Mouse (Mus musculus) intestine, embryonic 14.5 days (tissue): ENCODE data around the gene Rnf222. TPM values are rescaled to one million over a fixed set of nuclear protein-coding genes. Genes with fewer than 3 reads are reported as not detected.
"Not testable (repeated sequence)": the region's sequence is repeated elsewhere in the genome, so short reads cannot be mapped to it uniquely, and the experiment has no call there.

ENCODE experiments used
- ATAC-seq: fragments of 200-750 bp; cut with Nextera tagmentation; replicated peaks from 2 replicates; pipeline ENCODE4 v1.8.0; 2017; ENCODE audit warnings: low read depth, moderate number of reproducible peaks, moderate TSS enrichment, moderate library complexity; ENCODE audit not compliant: low FRiP score, low TSS enrichment
- DNase-seq: peaks from one replicate; pipeline ENCODE4 v3.0.0-alpha.2; 2018; ENCODE audit warnings: low spot score
- H3K27ac ChIP-seq: fragments of 300-500 bp; sonication (generic); 2 replicates; pipeline ENCODE4 v1.5.1; 2014; ENCODE audit warnings: low read depth, mild to moderate bottlenecking, control low read depth
- H3K27me3 ChIP-seq: fragments of 300-500 bp; sonication (generic); replicated peaks from 2 replicates; pipeline ENCODE4 v1.6.1; 2014; ENCODE audit warnings: low read length, control low read depth; ENCODE audit not compliant: control insufficient read depth, insufficient read depth
- H3K36me3 ChIP-seq: fragments of 300-500 bp; sonication (generic); 2 replicates; pipeline ENCODE4 v1.6.1; 2014; ENCODE audit warnings: low read length, control low read depth; ENCODE audit not compliant: control insufficient read depth, insufficient read depth
- H3K4me1 ChIP-seq: fragments of 300-500 bp; sonication (generic); replicated peaks from 2 replicates; pipeline ENCODE4 v1.6.1; 2014; ENCODE audit warnings: low read length, control low read depth, mixed read lengths; ENCODE audit not compliant: control insufficient read depth, insufficient read depth
- H3K4me2 ChIP-seq: fragments of 300-500 bp; sonication (generic); 2 replicates; pipeline ENCODE4 v1.6.1; 2014; ENCODE audit warnings: low read length
- H3K4me3 ChIP-seq: fragments of 300-500 bp; sonication (generic); 2 replicates; pipeline ENCODE4 v1.5.1; 2014; ENCODE audit warnings: low read depth, low read length, control low read depth, mixed read lengths
- H3K9ac ChIP-seq: fragments of 300-500 bp; sonication (generic); 2 replicates; pipeline ENCODE4 v1.6.1; 2014; ENCODE audit warnings: mild to moderate bottlenecking, low read length
- H3K9me3 ChIP-seq: fragments of 300-500 bp; sonication (generic); 2 replicates; pipeline ENCODE4 v1.6.1; 2016; ENCODE audit warnings: low read length, control low read depth; ENCODE audit not compliant: control insufficient read depth
- WGBS: fragments of 180-500 bp; shearing (Covaris S2); extraction: QIAGEN DNeasy Blood & Tissue Kit; methylation state at CpG from one replicate; pipeline ENCODE4 v1.1.7; 2014; 5-methylcytosine and 5-hydroxymethylcytosine counted together
- polyA plus RNA-seq: library from polyadenylated mRNA; unstranded; fragments of >200 nt; fragmentation: Nextera tagmentation; extraction: Ambion mirVana; gene quantifications from 2 replicates; pipeline ENCODE4 v1.2.1, GENCODE M21; 2014

Rnf222 gene
- polyA plus RNA-seq, 1 experiment from 2014 or later, result 0.11 TPM

DNA sequence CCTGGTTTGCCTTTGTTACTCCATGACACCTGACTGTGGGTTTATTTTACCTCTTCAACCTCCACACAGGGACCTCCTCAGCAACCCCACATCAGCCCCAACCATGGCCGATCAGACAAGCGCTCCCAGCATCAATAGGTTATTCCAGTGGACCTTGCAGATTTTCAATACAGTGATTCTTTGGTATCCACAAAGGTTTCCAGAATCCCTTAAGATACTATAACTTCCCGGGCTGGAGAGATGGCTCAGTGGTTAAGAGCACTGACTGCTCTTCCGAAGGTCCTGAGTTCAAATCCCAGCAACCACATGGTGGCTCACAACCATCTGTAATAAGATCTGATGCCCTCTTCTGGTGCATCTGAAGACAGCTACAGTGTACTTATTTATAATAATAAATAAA, 48.6 kb downstream of the Rnf222 start:
- 85% methylated on average over 4 of the region's 4 CpGs for WGBS
- H3K9ac ChIP-seq, H3K27me3 ChIP-seq, H3K4me2 ChIP-seq, H3K4me1 ChIP-seq, H3K27ac ChIP-seq, H3K9me3 ChIP-seq, H3K4me3 ChIP-seq, H3K36me3 ChIP-seq, ATAC-seq, DNase-seq: not testable (repeated sequence)

DNA sequence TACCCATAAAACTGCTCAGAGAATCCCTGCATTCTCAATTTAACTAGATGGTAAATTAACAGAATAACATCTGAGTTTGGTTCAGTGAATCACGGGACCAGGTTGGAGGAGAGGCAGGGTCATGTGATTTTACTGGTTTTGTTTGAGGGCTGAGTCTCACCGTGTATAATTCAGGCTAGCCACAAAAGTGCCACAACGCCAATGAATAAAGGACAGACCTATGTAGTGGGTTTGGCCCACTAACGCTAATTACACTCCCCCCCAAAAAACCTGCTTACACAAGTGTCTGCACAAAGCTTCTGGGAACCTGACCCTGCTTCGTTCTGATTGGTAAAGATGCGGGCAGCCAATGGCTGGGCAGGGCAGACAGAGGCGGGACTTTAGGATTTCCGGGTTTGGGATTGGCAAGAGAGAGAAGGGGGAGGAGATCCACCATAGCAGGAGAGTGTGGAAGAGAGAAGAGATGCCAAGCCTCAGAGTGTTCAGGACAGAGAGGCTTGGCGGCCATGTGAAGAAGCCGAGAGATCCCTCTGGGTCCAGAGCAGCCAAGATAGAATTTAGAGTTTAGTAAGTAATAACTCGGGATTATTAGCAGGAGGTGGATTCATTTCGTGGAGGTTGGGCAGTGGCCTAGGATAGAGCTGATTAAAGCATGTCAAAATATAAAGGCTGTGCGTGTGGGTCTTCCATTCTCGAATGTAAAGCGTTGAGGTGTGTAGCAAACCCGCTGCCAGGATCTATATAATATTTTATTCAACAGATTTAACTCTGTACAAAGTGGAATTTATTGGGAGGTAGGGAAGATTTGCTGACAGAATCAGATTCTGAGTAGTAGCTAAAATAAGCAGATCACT, 51.3 kb downstream of the Rnf222 start:
- peak overlapping the region; percentile 65 for H3K4me2 ChIP-seq
- peak overlapping the region; percentile 39; the same call in 1 of the 2 replicates for H3K27ac ChIP-seq
- 2% methylated on average over 16 of the region's 16 CpGs for WGBS
- H3K9ac ChIP-seq, result peak overlapping the region; percentile 47
- DNase-seq, result peak; percentile 90
- peak overlapping the region; percentile 40 for H3K4me3 ChIP-seq
- H3K4me1 ChIP-seq, result peaks cover 4% of the 10 kb centered on the region; the same call in 1 of the 2 replicates
- H3K36me3 ChIP-seq, result no peaks in the 10 kb centered on the region
- no peaks in the 10 kb centered on the region for H3K27me3 ChIP-seq
- no peaks in the 10 kb centered on the region for H3K9me3 ChIP-seq
- ATAC-seq, result peak; percentile 97

DNA sequence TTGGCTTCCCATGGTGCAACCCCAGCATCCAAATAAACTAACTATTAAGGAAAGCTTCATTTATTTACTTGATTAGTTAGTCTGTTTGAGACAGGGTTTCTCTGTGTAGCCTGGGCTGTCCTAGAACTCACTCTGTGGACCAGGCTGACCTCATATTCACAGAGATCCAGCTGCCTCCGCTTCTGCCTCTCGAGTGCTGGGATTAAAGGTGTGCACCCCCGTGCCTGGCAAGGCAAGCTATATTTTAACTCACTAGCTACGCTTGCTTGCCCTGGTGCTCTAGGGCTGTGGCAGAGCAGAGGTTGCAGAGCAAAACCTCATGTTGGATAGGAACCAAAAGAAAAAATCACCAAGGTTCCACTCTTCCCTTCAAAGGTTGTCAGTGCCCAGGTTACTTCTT, 52.2 kb downstream of the Rnf222 start:
- H3K4me2 ChIP-seq, result peak overlapping the region; percentile 65
- H3K27ac ChIP-seq, result no peak overlapping the region
- peak overlapping the region; percentile 40 for H3K4me3 ChIP-seq
- H3K27me3 ChIP-seq, result no peaks in the 10 kb centered on the region
- WGBS, result 48% methylated on average over 4 of the region's 4 CpGs
- no peaks in the 10 kb centered on the region for H3K36me3 ChIP-seq
- H3K9ac ChIP-seq, result peak overlapping the region; percentile 47; the same call in 1 of the 2 replicates
- no peaks in the 10 kb centered on the region for H3K9me3 ChIP-seq
- ATAC-seq, result no peak
- peaks cover 4% of the 10 kb centered on the region; the same call in 1 of the 2 replicates for H3K4me1 ChIP-seq
- DNase-seq, result no peak

DNA sequence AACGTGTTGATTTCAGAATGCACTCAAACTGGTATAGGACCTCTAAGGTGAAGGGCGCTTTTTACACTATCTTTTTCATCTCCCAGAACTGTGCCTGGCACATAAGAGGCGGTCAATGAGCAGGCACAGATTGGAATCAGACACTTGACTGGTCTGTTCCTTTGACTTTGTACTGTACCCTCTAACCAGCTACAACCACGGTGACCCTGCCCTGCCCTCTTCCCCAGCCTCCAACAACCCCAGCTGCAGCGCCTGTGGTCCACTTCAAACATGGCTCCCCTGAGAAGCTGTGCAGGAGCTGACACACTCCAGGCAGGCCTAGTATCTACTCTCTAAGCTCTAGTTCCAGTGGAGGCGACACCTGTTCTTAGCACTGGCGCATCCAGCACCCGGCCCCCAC, 54.4 kb downstream of the Rnf222 start:
- Histone ChIP-seq H3K4me1 (peaks cover 4% of the 10 kb centered on the region; the same call in 1 of the 2 replicates), H3K4me2 (no peak overlapping the region), H3K27ac (no peak overlapping the region), H3K9me3 (no peaks in the 10 kb centered on the region), H3K27me3 (no peaks in the 10 kb centered on the region; the same call in 1 of the 2 replicates), H3K4me3 (no peak overlapping the region), H3K9ac (no peak overlapping the region), H3K36me3 (no peaks in the 10 kb centered on the region)
- DNase-seq, result no peak
- 83% methylated on average over 8 of the region's 8 CpGs for WGBS
- ATAC-seq, result no peak

DNA sequence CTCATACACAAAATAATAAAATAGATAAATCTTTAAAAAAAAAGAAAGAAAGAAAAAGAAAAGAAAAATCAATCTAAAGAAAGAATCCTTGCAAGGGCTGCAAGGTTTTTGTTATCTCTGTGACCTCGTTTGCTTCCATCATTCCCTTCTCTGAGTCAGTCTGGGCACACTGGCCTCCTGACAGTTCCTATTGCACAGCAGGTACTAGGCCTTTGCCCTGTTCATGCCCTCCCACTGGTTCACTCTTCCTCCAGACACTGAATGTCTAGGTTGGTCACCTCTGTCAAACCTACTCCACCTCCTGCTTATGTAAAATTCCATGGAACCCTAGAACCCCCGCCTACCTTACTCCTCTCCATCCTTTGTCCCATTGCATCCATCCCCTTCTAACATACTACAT, 56.9 kb downstream of the Rnf222 start:
- H3K27ac ChIP-seq, result no peak overlapping the region
- H3K9ac ChIP-seq, result no peak overlapping the region
- ATAC-seq (no peak), DNase-seq (no peak)
- H3K9me3 ChIP-seq, result no peaks in the 10 kb centered on the region
- no peaks in the 10 kb centered on the region; the same call in 1 of the 2 replicates for H3K27me3 ChIP-seq
- no peak overlapping the region for H3K4me3 ChIP-seq
- H3K4me2 ChIP-seq, result no peak overlapping the region
- WGBS, result 69% methylated on average over 2 of the region's 2 CpGs
- H3K4me1 ChIP-seq, result peaks cover 4% of the 10 kb centered on the region; the same call in 1 of the 2 replicates
- H3K36me3 ChIP-seq, result no peaks in the 10 kb centered on the region

Other genes starting within 250 kb of the Rnf222 start
- 108 and 116 TPM in 2 replicates for gene Myh10, start 197.0 kb upstream of the Rnf222 start, polyA plus RNA-seq
- gene Ndel1, start 16.7 kb upstream of the Rnf222 start, polyA plus RNA-seq, result 60.0 and 60.3 TPM in 2 replicates
- 1,271 and 1,334 TPM in 2 replicates for gene Rpl26, start 13.0 kb downstream of the Rnf222 start, polyA plus RNA-seq
- 0.22 TPM in 1 of 2 replicates, not detected in the other for gene Odf4, start 38.5 kb downstream of the Rnf222 start, polyA plus RNA-seq
- 9.6 and 9.9 TPM in 2 replicates for gene Arhgef15, start 68.9 kb downstream of the Rnf222 start, polyA plus RNA-seq
- gene Slc25a35, start 79.6 kb downstream of the Rnf222 start, polyA plus RNA-seq, result 3.0 and 3.2 TPM in 2 replicates
- gene Rangrf, start 86.6 kb downstream of the Rnf222 start, polyA plus RNA-seq, result 67.3 and 72.7 TPM in 2 replicates
- gene Pfas, start 119.9 kb downstream of the Rnf222 start, polyA plus RNA-seq, result 32.9 and 38.7 TPM in 2 replicates
- gene Ctc1, start 127.4 kb downstream of the Rnf222 start, polyA plus RNA-seq, result 46.6 and 53.1 TPM in 2 replicates
- 150 and 170 TPM in 2 replicates for gene Aurkb, start 157.1 kb downstream of the Rnf222 start, polyA plus RNA-seq
- 8.8 TPM in 2 replicates for gene Borcs6, start 171.2 kb downstream of the Rnf222 start, polyA plus RNA-seq
- 50.1 and 58.9 TPM in 2 replicates for gene Tmem107, start 182.3 kb downstream of the Rnf222 start, polyA plus RNA-seq
- 76.7 TPM in 2 replicates for gene Vamp2, start 199.9 kb downstream of the Rnf222 start, polyA plus RNA-seq
- 10.5 and 13.4 TPM in 2 replicates for gene Per1, start 206.7 kb downstream of the Rnf222 start, polyA plus RNA-seq
- gene Hes7, start 231.9 kb downstream of the Rnf222 start, polyA plus RNA-seq, result 0.28 and 0.32 TPM in 2 replicates
- gene 9130213A22Rik, start 234.0 kb downstream of the Rnf222 start, polyA plus RNA-seq, result 0.19 and 0.30 TPM in 2 replicates
- gene Aloxe3, start 237.3 kb downstream of the Rnf222 start, polyA plus RNA-seq, result 0.18 and 0.71 TPM in 2 replicates